9 mouse cellular contexts compared by ENCODE assay signal in genomic region chr19:3930262-3931057, GRCm38 (mm10). TPM values are rescaled to one million over a fixed set of nuclear protein-coding genes. Genes with fewer than 3 reads are reported as not detected.
DNase-seq lines count a peak whose midpoint lies in the region; ATAC-seq and TF ChIP-seq lines count a peak whose summit lies in the region.
"Had no signal": no experiment of that assay in that cellular context is flagged by ENCODE, and none has a peak within 500 bp of the region (broad histone marks: within the 10 kb centered on the region; RNA-seq: fewer than 3 reads in every experiment).

No protein-coding gene starts in this region.

- no peak for TF ChIP-seq CTCF in lung, postnatal 0 days (IDR thresholded peaks at IDR 0.05)
- no peak for TF ChIP-seq CTCF in heart, postnatal 0 days (IDR thresholded peaks at IDR 0.05; ENCODE audit: low read depth)

- H3K4me3 ChIP-seq in forebrain, embryonic 15.5 days = no peak overlapping the region
- H3K4me3 ChIP-seq in forebrain, embryonic 10.5 days = no peak overlapping the region
- H3K4me3 ChIP-seq in lung, postnatal 0 days (ENCODE audit: low read depth, low read length) = no peak overlapping the region
- H3K4me3 ChIP-seq in heart, postnatal 0 days (ENCODE audit: low read depth, low read length) = no peak overlapping the region
- H3K4me3 ChIP-seq in stomach, embryonic 16.5 days (replicated peaks; ENCODE audit: low read length) = no peak overlapping the region

- H3K27me3 ChIP-seq in forebrain, embryonic 15.5 days = peaks cover 4% of the 10 kb centered on the region; the same call in 1 of the 2 replicates
- H3K27me3 ChIP-seq in forebrain, embryonic 10.5 days (ENCODE audit: poor library complexity, severe bottlenecking) = peaks cover 16% of the 10 kb centered on the region
- H3K27me3 ChIP-seq in lung, postnatal 0 days (replicated peaks; ENCODE audit: insufficient read depth, low read length) = no peaks in the 10 kb centered on the region
- no peaks in the 10 kb centered on the region; the same call in 1 of the 2 replicates for H3K27me3 ChIP-seq in heart, postnatal 0 days (ENCODE audit: control insufficient read depth, insufficient read depth, low read length)
- H3K27me3 ChIP-seq in stomach, embryonic 16.5 days (ENCODE audit: control insufficient read depth, insufficient read depth, low read length) = no peaks in the 10 kb centered on the region

- no peaks in the 10 kb centered on the region for H3K36me3 ChIP-seq in forebrain, embryonic 15.5 days
- H3K36me3 ChIP-seq in forebrain, embryonic 10.5 days (replicated peaks) = no peaks in the 10 kb centered on the region
- H3K36me3 ChIP-seq in lung, postnatal 0 days (ENCODE audit: insufficient read depth, low read length) = no peaks in the 10 kb centered on the region
- no peaks in the 10 kb centered on the region for H3K36me3 ChIP-seq in heart, postnatal 0 days (replicated peaks; ENCODE audit: control insufficient read depth, insufficient read depth, low read length)
- no peaks in the 10 kb centered on the region for H3K36me3 ChIP-seq in stomach, embryonic 16.5 days (ENCODE audit: control insufficient read depth, insufficient read depth, low read length)

- H3K4me1 ChIP-seq in forebrain, embryonic 15.5 days = peaks cover 22% of the 10 kb centered on the region
- peaks cover 26% of the 10 kb centered on the region for H3K4me1 ChIP-seq in forebrain, embryonic 10.5 days
- H3K4me1 ChIP-seq in lung, postnatal 0 days (ENCODE audit: insufficient read depth, low read depth, low read length) = peaks cover 18% of the 10 kb centered on the region
- H3K4me1 ChIP-seq in heart, postnatal 0 days (ENCODE audit: control insufficient read depth, insufficient read depth) = peaks cover 20% of the 10 kb centered on the region
- H3K4me1 ChIP-seq in stomach, embryonic 16.5 days (ENCODE audit: control insufficient read depth, insufficient read depth, low read length) = peaks cover 22% of the 10 kb centered on the region

- no peak for DNase-seq in forebrain, embryonic 10.5 days (ENCODE audit: extremely low spot score, low spot score)
- no peak for DNase-seq in lung, postnatal 0 days (ENCODE audit: low spot score)
- no peak for DNase-seq in lung, postnatal 10 days
- no peak for DNase-seq in heart, postnatal 0 days (ENCODE audit: low spot score)
- DNase-seq in adrenal gland, postnatal 14 days = no peak
- no peak for DNase-seq in right cerebral cortex, postnatal 4 days

- WGBS in forebrain, embryonic 15.5 days = 69% methylated on average over 21 of the region's 21 CpGs
- 77% methylated on average over 21 of the region's 21 CpGs for WGBS in forebrain, embryonic 10.5 days
- 57% methylated on average over 18 of the region's 21 CpGs for WGBS in lung, postnatal 0 days
- 59% methylated on average over 20 of the region's 21 CpGs for WGBS in heart, postnatal 0 days
- WGBS in stomach, embryonic 16.5 days = 63% methylated on average over 21 of the region's 21 CpGs

- no peaks in the 10 kb centered on the region for H3K9me3 ChIP-seq in forebrain, embryonic 15.5 days
- H3K9me3 ChIP-seq in forebrain, embryonic 10.5 days = no peaks in the 10 kb centered on the region
- H3K9me3 ChIP-seq in lung, postnatal 0 days (ENCODE audit: low read length) = no peaks in the 10 kb centered on the region
- H3K9me3 ChIP-seq in heart, postnatal 0 days (replicated peaks; ENCODE audit: control insufficient read depth, low read length) = no peaks in the 10 kb centered on the region
- H3K9me3 ChIP-seq in stomach, embryonic 16.5 days (replicated peaks; ENCODE audit: control insufficient read depth, low read length) = no peaks in the 10 kb centered on the region

- ATAC-seq in forebrain, embryonic 15.5 days (replicated peaks) = no peak
- no peak for ATAC-seq in lung, postnatal 0 days
- ATAC-seq in heart, postnatal 0 days (ENCODE audit: insufficient read depth, low read depth) = no peak
- ATAC-seq in stomach, embryonic 16.5 days (ENCODE audit: insufficient read depth, low FRiP score) = no peak

- no peak overlapping the region for H3K4me2 ChIP-seq in forebrain, embryonic 15.5 days (replicated peaks)
- no peak overlapping the region for H3K4me2 ChIP-seq in lung, postnatal 0 days (replicated peaks; ENCODE audit: low read depth, low read length)
- H3K4me2 ChIP-seq in heart, postnatal 0 days (ENCODE audit: low read depth, low read length) = no peak overlapping the region
- H3K4me2 ChIP-seq in stomach, embryonic 16.5 days (ENCODE audit: low read depth, low read length) = no peak overlapping the region

- no peak overlapping the region for H3K9ac ChIP-seq in forebrain, embryonic 15.5 days (replicated peaks)
- H3K9ac ChIP-seq in lung, postnatal 0 days (replicated peaks; ENCODE audit: low read depth) = no peak overlapping the region
- H3K9ac ChIP-seq in heart, postnatal 0 days (replicated peaks; ENCODE audit: low read depth, low read length) = no peak overlapping the region
- no peak overlapping the region for H3K9ac ChIP-seq in stomach, embryonic 16.5 days (ENCODE audit: low read length)

- 0 out of 2 replicates have a peak overlapping the region, but pooled peaks have one; percentile 60 for H3K27ac ChIP-seq in forebrain, embryonic 15.5 days (replicated peaks)
- H3K27ac ChIP-seq in forebrain, embryonic 10.5 days = no peak overlapping the region
- H3K27ac ChIP-seq in lung, postnatal 0 days (ENCODE audit: low read length) = peak overlapping the region; percentile 76
- peak overlapping the region; percentile 76 for H3K27ac ChIP-seq in heart, postnatal 0 days (ENCODE audit: low read depth)
- H3K27ac ChIP-seq in stomach, embryonic 16.5 days (ENCODE audit: low read length) = peak overlapping the region; percentile 77

- no peak for TF ChIP-seq EP300 in lung, postnatal 0 days (IDR thresholded peaks at IDR 0.05)
- TF ChIP-seq EP300 in heart, postnatal 0 days (IDR thresholded peaks at IDR 0.05; ENCODE audit: low read depth) = no peak

RNA-seq across cellular contexts. Expression of gene Aldh3b1, which starts 0.9 kb away (rescaled TPM):
- polyA plus RNA-seq in forebrain, embryonic 15.5 days (2015; fragmentation: Nextera tagmentation; extraction: Ambion mirVana) = 1.5 and 1.8 TPM in 2 replicates
- polyA plus RNA-seq in forebrain, embryonic 10.5 days (2016; fragmentation: Nextera tagmentation; extraction: Ambion mirVana) = 0.36 and 0.58 TPM in 2 replicates
- polyA plus RNA-seq in lung, postnatal 0 days (2015; fragmentation: Nextera tagmentation; extraction: Ambion mirVana) = 33.2 and 38.3 TPM in 2 replicates
- total RNA-seq in heart, postnatal 0 days (2014; rRNA removed; ENCODE audit: low replicate concordance) = 1.9 and 2.1 TPM in 2 replicates
- 3.1 and 3.2 TPM in 2 replicates for polyA plus RNA-seq in heart, postnatal 0 days (2015; fragmentation: Nextera tagmentation; extraction: Ambion mirVana)
- polyA plus RNA-seq in stomach, embryonic 16.5 days (2015; fragmentation: Nextera tagmentation; extraction: Ambion mirVana) = 3.5 and 4.9 TPM in 2 replicates
- total RNA-seq in adrenal gland, postnatal 14 days (2021) = 57.8 and 73.4 TPM in 2 replicates

RNA-seq across cellular contexts. Expression of gene Unc93b1, which starts 4.5 kb away (rescaled TPM):
- polyA plus RNA-seq in forebrain, embryonic 15.5 days (2015; fragmentation: Nextera tagmentation; extraction: Ambion mirVana) = 6.6 and 6.9 TPM in 2 replicates
- 4.6 and 4.9 TPM in 2 replicates for polyA plus RNA-seq in forebrain, embryonic 10.5 days (2016; fragmentation: Nextera tagmentation; extraction: Ambion mirVana)
- polyA plus RNA-seq in lung, postnatal 0 days (2015; fragmentation: Nextera tagmentation; extraction: Ambion mirVana) = 40.0 and 45.5 TPM in 2 replicates
- total RNA-seq in heart, postnatal 0 days (2014; rRNA removed; ENCODE audit: low replicate concordance) = 11.9 and 29.6 TPM in 2 replicates
- 15.5 and 18.1 TPM in 2 replicates for polyA plus RNA-seq in heart, postnatal 0 days (2015; fragmentation: Nextera tagmentation; extraction: Ambion mirVana)
- polyA plus RNA-seq in stomach, embryonic 16.5 days (2015; fragmentation: Nextera tagmentation; extraction: Ambion mirVana) = 25.6 and 29.9 TPM in 2 replicates
- 35.4 and 48.9 TPM in 2 replicates for total RNA-seq in adrenal gland, postnatal 14 days (2021)

RNA-seq across cellular contexts. Expression of gene Ndufs8, which starts 17.9 kb away (rescaled TPM):
- 195 and 201 TPM in 2 replicates for polyA plus RNA-seq in forebrain, embryonic 15.5 days (2015; fragmentation: Nextera tagmentation; extraction: Ambion mirVana)
- polyA plus RNA-seq in forebrain, embryonic 10.5 days (2016; fragmentation: Nextera tagmentation; extraction: Ambion mirVana) = 226 and 228 TPM in 2 replicates
- 203 and 225 TPM in 2 replicates for polyA plus RNA-seq in lung, postnatal 0 days (2015; fragmentation: Nextera tagmentation; extraction: Ambion mirVana)
- total RNA-seq in heart, postnatal 0 days (2014; rRNA removed; ENCODE audit: low replicate concordance) = 506 and 520 TPM in 2 replicates
- 681 and 696 TPM in 2 replicates for polyA plus RNA-seq in heart, postnatal 0 days (2015; fragmentation: Nextera tagmentation; extraction: Ambion mirVana)
- polyA plus RNA-seq in stomach, embryonic 16.5 days (2015; fragmentation: Nextera tagmentation; extraction: Ambion mirVana) = 271 and 298 TPM in 2 replicates
- total RNA-seq in adrenal gland, postnatal 14 days (2021) = 440 and 447 TPM in 2 replicates

RNA-seq across cellular contexts. Expression of gene Tcirg1, which starts 23.5 kb away (rescaled TPM):
- 11.9 and 13.3 TPM in 2 replicates for polyA plus RNA-seq in forebrain, embryonic 15.5 days (2015; fragmentation: Nextera tagmentation; extraction: Ambion mirVana)
- 17.2 and 17.9 TPM in 2 replicates for polyA plus RNA-seq in forebrain, embryonic 10.5 days (2016; fragmentation: Nextera tagmentation; extraction: Ambion mirVana)
- 31.8 and 33.1 TPM in 2 replicates for polyA plus RNA-seq in lung, postnatal 0 days (2015; fragmentation: Nextera tagmentation; extraction: Ambion mirVana)
- 32.1 and 44.9 TPM in 2 replicates for total RNA-seq in heart, postnatal 0 days (2014; rRNA removed; ENCODE audit: low replicate concordance)
- 12.8 and 14.1 TPM in 2 replicates for polyA plus RNA-seq in heart, postnatal 0 days (2015; fragmentation: Nextera tagmentation; extraction: Ambion mirVana)
- 43.1 and 46.6 TPM in 2 replicates for polyA plus RNA-seq in stomach, embryonic 16.5 days (2015; fragmentation: Nextera tagmentation; extraction: Ambion mirVana)
- total RNA-seq in adrenal gland, postnatal 14 days (2021) = 44.3 and 48.8 TPM in 2 replicates

RNA-seq across cellular contexts. Expression of gene Aldh3b3, which starts 28.0 kb away (rescaled TPM):
- not detected in 2 replicates for polyA plus RNA-seq in forebrain, embryonic 15.5 days (2015; fragmentation: Nextera tagmentation; extraction: Ambion mirVana)
- polyA plus RNA-seq in forebrain, embryonic 10.5 days (2016; fragmentation: Nextera tagmentation; extraction: Ambion mirVana) = not detected in 2 replicates
- 0.04 and 0.06 TPM in 2 replicates for polyA plus RNA-seq in lung, postnatal 0 days (2015; fragmentation: Nextera tagmentation; extraction: Ambion mirVana)
- not detected in 2 replicates for total RNA-seq in heart, postnatal 0 days (2014; rRNA removed; ENCODE audit: low replicate concordance)
- 0.22 and 0.29 TPM in 2 replicates for polyA plus RNA-seq in heart, postnatal 0 days (2015; fragmentation: Nextera tagmentation; extraction: Ambion mirVana)
- polyA plus RNA-seq in stomach, embryonic 16.5 days (2015; fragmentation: Nextera tagmentation; extraction: Ambion mirVana) = 0.39 and 0.92 TPM in 2 replicates
- total RNA-seq in adrenal gland, postnatal 14 days (2021) = 0.41 and 0.44 TPM in 2 replicates
- polyA plus RNA-seq: limb, embryonic 11.5 days had no signal
